Mouse (Mus musculus) R1 (cell line): ENCODE results near the gene Pamr1.

Experiments used
- DNase-seq: peaks from one replicate; pipeline ENCODE4 v3.0.0-alpha.2; 2018; ENCODE audit warnings: low read depth, low spot score

Pamr1 gene

GRCm38 (mm10) chr2:102598911-102599721 lies 49.3 kb downstream of the Pamr1 start:
- DNase-seq: no peak

GRCm38 (mm10) chr2:102600516-102600915 lies 50.7 kb downstream of the Pamr1 start:
- DNase-seq: no peak

GRCm38 (mm10) chr2:102610485-102610884 lies 60.7 kb downstream of the Pamr1 start:
- DNase-seq: no peak

- DNase-seq: no peak
Observed at GRCm38 (mm10) chr2:102616637-102617036, 66.8 kb downstream of the Pamr1 start.

GRCm38 (mm10) chr2:102620744-102621429 lies 71.1 kb downstream of the Pamr1 start:
- no peak for DNase-seq

GRCm38 (mm10) chr2:102622176-102622575 lies 72.4 kb downstream of the Pamr1 start:
- no peak for DNase-seq

GRCm38 (mm10) chr2:102622943-102623342 lies 73.1 kb downstream of the Pamr1 start:
- no peak for DNase-seq

GRCm38 (mm10) chr2:102624538-102624937 lies 74.7 kb downstream of the Pamr1 start:
- no peak for DNase-seq

- no peak for DNase-seq
Observed at GRCm38 (mm10) chr2:102632361-102632760, 82.5 kb downstream of the Pamr1 start.

- DNase-seq: no peak
Observed at GRCm38 (mm10) chr2:102634010-102634409, 84.2 kb downstream of the Pamr1 start.

GRCm38 (mm10) chr2:102635523-102636060 lies 85.8 kb downstream of the Pamr1 start:
- DNase-seq: no peak

- DNase-seq: no peak
Observed at GRCm38 (mm10) chr2:102636116-102636600, 86.3 kb downstream of the Pamr1 start.

- DNase-seq: no peak
Observed at GRCm38 (mm10) chr2:102638140-102638539, 88.3 kb downstream of the Pamr1 start.

- no peak for DNase-seq
Observed at GRCm38 (mm10) chr2:102638690-102639089, 88.9 kb downstream of the Pamr1 start.

GRCm38 (mm10) chr2:102648845-102649500 lies 99.2 kb downstream of the Pamr1 start:
- DNase-seq: no peak

GRCm38 (mm10) chr2:102650322-102650721 lies 100.5 kb downstream of the Pamr1 start:
- no peak for DNase-seq

- DNase-seq: no peak
Observed at GRCm38 (mm10) chr2:102655966-102656725, 106.3 kb downstream of the Pamr1 start.

GRCm38 (mm10) chr2:102657726-102658125 lies 107.9 kb downstream of the Pamr1 start:
- no peak for DNase-seq

- no peak for DNase-seq
Observed at GRCm38 (mm10) chr2:102658163-102658660, 108.4 kb downstream of the Pamr1 start, which contains the start of gene Slc1a2. Slc1a2 (plus strand) TSS chr2:102658659.

GRCm38 (mm10) chr2:102658661-102659520 lies 109.1 kb downstream of the Pamr1 start:
- DNase-seq: peak; percentile 46
